Mouse (Mus musculus): Measurements from ENCODE around the gene Rtf2.

GRCm38 (mm10) chr2:172498823-172499222 lies 58.5 kb downstream of the Rtf2 start:
- TF ChIP-seq CTCF (IDR thresholded peaks at IDR 0.05; ENCODE audit: control insufficient read depth, insufficient read depth, insufficient read length) (no peak), USF1 (IDR thresholded peaks at IDR 0.05; ENCODE audit: low read depth) (no peak)
